Mouse (Mus musculus) erythroid progenitor cell, adult 5-6 weeks (primary cell): ENCODE data around the gene Mcee. TPM values are rescaled to one million over a fixed set of nuclear protein-coding genes. Genes with fewer than 3 reads are reported as not detected.

Experiments
- ATAC-seq: replicated peaks from 2 replicates; pipeline ENCODE4 v1.8.0; 2016; ENCODE audit warnings: moderate number of reproducible peaks, mild to moderate bottlenecking, moderate TSS enrichment, inconsistent platforms; ENCODE audit not compliant: poor library complexity, low FRiP score, severe bottlenecking
- total RNA-seq, 2 experiments: library from RNA; stranded (forward) in 1 of 2; stranded (reverse) in 1 of 2; fragments of 150-400 nt in 1 of 2; fragments of 186-747, 209-891 nt in 1 of 2; gene quantifications; 2 replicates each; pipeline versions ENCODE4 v1.2.3 to v1.2.4; 2015 to 2017; ENCODE audit warnings: low replicate concordance in 2 of 2

Gene Mcee
- total RNA-seq, 2 experiments from 2014 or later: 2.9 to 43.5 TPM

DNA sequence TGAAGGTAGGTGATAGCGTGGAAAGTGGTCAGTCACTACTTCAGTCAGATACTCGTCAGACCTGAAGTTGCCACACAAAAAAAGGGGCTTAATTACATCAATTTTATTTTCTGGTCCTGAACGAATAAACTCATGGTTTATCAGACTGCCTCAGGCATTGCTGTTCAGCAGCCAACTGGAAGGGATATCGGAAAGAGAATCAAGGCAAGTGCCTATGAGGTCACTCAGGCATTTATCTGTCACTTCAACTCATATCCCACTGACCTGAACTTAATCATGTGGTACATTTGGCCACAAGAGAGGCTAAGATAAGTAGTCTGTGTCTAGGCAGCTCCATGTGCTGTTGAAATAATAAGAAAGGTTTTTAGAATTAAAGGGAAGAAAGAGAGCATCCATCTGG, 10.0 kb downstream of the Mcee start:
- no peak for ATAC-seq

- no peak for ATAC-seq
These were observed 11.6 kb downstream of the Mcee start for GRCm38 (mm10) chr7:64403989-64404388.

- ATAC-seq: no peak
These were observed 32.5 kb downstream of the Mcee start for GRCm38 (mm10) chr7:64424861-64425260.

DNA sequence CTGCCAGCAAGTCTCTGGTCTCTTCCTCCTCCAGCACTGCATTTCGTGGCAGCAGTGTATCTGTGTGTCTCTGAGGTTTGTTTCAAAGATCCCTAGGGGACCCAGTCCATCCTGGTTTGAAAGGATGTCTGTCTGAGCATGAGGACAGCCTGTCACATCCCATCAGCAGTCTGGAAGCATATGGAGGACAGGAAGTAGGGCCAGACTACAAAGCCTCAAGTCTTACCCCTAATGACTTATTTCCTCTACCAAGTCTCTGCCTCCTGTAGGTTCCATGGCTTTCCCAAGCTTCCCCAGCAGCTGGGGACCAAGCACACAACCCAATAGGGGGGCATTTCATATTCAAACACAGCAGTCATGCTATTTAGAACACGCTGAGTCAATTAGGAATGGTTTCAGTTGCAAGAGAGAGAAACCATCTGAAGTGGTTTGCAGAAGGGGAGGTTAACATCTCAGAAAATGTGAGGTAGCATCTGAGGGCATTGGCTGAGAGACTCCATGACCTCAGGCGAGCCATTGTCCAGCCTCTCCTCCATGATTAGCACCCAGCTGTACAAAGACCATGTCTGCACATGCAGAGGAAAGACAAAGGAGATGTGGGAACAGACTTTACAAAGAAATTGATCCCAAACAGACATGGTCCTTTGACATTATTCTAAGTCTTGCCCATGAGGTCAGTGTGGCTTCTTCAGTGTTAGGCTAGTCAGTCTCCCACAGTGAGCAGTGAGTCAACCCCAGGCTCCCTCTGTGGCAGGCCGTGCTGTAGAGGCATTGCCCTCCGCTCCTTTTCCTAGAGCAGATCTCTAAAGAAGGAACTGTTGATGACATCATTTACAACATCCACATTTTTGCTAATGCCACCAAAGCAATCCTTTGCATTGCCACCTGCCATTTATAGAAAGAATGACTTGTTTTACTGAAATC, 47.5 kb downstream of the Mcee start:
- ATAC-seq: no peak

- no peak for ATAC-seq
These were observed 48.1 kb downstream of the Mcee start for GRCm38 (mm10) chr7:64440519-64440918.

DNA sequence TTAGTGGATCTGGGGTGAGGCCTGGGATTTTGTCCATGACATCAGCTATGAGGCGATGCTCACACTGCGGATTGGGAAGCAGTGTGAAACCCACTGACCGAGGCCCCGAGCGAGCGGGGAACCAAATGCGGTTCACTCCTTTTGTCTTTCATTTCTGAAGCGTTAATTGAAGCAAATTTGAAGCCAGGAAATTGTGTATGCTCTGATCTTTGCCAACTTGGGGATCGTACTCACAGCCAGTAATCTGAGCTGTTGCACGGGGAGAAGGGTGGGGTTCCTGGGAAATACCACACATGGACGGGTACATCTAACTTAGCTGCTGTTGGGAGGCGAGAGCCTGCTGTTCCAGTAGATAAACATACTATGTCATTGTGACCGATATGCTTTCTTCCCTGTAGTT, 58.2 kb downstream of the Mcee start:
- no peak for ATAC-seq

DNA sequence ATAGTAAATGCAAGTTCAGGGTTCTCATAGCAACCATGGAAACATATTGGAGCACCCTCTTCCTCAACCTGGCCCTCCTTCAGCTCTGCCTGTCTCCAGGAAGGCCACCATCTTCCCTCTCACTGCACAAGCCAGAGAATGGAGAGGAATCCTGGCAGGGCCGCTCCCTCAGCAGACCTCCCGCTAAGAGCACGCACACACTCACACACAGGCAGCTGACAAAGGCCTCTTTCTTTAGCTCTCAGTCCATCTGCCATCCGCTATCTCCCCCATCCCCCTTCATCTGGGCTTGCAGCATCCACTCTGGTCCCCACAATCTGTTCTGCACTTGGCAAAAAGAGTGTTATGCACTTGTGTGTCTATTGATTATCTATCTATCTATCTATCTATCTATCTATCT, 59.0 kb downstream of the Mcee start:
- ATAC-seq: no peak

- ATAC-seq: no peak
These were observed 59.5 kb downstream of the Mcee start for GRCm38 (mm10) chr7:64451861-64452382.

- ATAC-seq: no peak
These were observed 60.2 kb downstream of the Mcee start for GRCm38 (mm10) chr7:64452471-64453222.

- no peak for ATAC-seq
These were observed 63.8 kb downstream of the Mcee start for GRCm38 (mm10) chr7:64456176-64456575.

DNA sequence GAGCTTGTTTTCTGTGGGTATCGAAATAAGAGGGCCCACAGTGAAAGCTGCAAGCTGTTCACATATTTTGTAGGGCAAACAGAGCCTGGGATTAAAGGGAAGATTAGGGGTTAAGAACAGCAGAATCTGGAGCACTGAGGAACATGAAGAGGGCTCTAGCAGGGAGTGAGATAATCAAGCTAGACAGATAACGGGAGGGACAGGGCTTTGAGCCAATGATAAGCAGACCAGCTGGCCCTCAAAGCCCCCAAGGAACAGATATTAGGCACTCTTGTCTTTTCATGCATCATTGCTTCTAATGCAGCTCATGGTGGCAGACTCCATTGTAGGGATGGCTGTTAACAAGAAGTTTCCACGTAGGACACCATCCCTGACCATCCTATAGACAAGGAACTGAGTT, 64.3 kb downstream of the Mcee start:
- no peak for ATAC-seq

DNA sequence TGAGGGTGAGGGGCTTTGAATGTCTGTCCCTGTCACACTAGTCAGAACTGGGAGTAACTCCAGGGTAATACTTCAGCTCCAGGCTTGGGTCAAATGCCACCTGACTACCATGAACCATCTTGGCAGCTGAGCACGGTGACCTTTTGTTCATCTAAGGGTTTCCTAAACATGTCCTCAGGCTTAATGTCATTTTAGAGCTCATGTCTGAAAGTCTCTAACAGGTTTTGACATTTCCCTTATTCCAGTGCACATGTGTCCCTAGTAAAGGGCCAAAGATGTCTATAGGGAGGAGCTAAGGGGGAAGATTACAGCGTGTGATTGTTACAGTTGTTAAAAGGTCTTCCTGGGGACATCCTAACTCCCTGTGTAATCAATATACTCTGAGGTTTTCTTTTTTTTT, 65.4 kb downstream of the Mcee start:
- ATAC-seq: no peak

Other genes with a start within 250 kb of the Mcee start
- not detected in 2 replicates for gene Trpm1, start 238.8 kb upstream of the Mcee start, total RNA-seq (2015; ENCODE audit: low replicate concordance)
- not detected in 2 replicates for gene Trpm1, start 238.8 kb upstream of the Mcee start, total RNA-seq (2017; ENCODE audit: low replicate concordance)
- 5.4 and 6.3 TPM in 2 replicates for gene Mtmr10, start 105.0 kb upstream of the Mcee start, total RNA-seq (2015; ENCODE audit: low replicate concordance)
- gene Mtmr10, start 105.0 kb upstream of the Mcee start, total RNA-seq (2017; ENCODE audit: low replicate concordance): 1.6 and 2.6 TPM in 2 replicates
- 1.1 and 1.3 TPM in 2 replicates for gene Fan1, start 18.5 kb upstream of the Mcee start, total RNA-seq (2015; ENCODE audit: low replicate concordance)
- 2.1 and 3.6 TPM in 2 replicates for gene Fan1, start 18.5 kb upstream of the Mcee start, total RNA-seq (2017; ENCODE audit: low replicate concordance)
- gene Mphosph10, start 339 bp upstream of the Mcee start, total RNA-seq (2015; ENCODE audit: low replicate concordance): 26.0 and 45.8 TPM in 2 replicates
- gene Mphosph10, start 339 bp upstream of the Mcee start, total RNA-seq (2017; ENCODE audit: low replicate concordance): 13.9 and 31.8 TPM in 2 replicates
- gene Apba2, start 109.1 kb downstream of the Mcee start, total RNA-seq (2015; ENCODE audit: low replicate concordance): not detected in 2 replicates
- 0.83 TPM in 1 of 2 replicates, not detected in the other for gene Apba2, start 109.1 kb downstream of the Mcee start, total RNA-seq (2017; ENCODE audit: low replicate concordance)